Mouse (Mus musculus) testis, adult 2 months (tissue): ENCODE measurements around the gene Paxbp1.

Source experiments
- CTCF ChIP-seq: fragments of 200-500 bp; IDR thresholded peaks from 2 replicates; pipeline ENCODE4 v1.5.1; 2012; ENCODE audit warnings: low read depth, mild to moderate bottlenecking, inconsistent platforms, low read length, moderate library complexity; ENCODE audit not compliant: control insufficient read depth, insufficient read depth, insufficient replicate concordance
- POLR2A ChIP-seq: fragments of 200-500 bp; IDR thresholded peaks from 2 replicates; pipeline ENCODE4 v1.6.1; 2012; ENCODE audit warnings: low read depth, mild to moderate bottlenecking, inconsistent platforms, low read length, moderate library complexity; ENCODE audit not compliant: control insufficient read depth

- TF ChIP-seq CTCF (no peak), POLR2A (no peak)
Measured at GRCm38 (mm10) chr16:91010581-91011020, 33.7 kb downstream of the Paxbp1 start.
